Mouse (Mus musculus): ENCODE results near the gene Olfr638.
"Not testable (repeated sequence)": the region's sequence is repeated elsewhere in the genome, so short reads cannot be mapped to it uniquely, and the experiment has no call there.

Gene Olfr638

GRCm38 (mm10) chr7:103998446-103998845 lies at the start of gene Olfr638:
Gene Olfr638, plus strand, starts transcription at chr7:103998746.
- no peak for DNase-seq (ENCODE audit: low spot score)

- DNase-seq (ENCODE audit: low spot score), result not testable (repeated sequence)
Measured at GRCm38 (mm10) chr7:103966873-103967272, 31.7 kb upstream of the Olfr638 start.

- DNase-seq (ENCODE audit: low spot score), result no peak
Measured at GRCm38 (mm10) chr7:103970852-103971251, 27.7 kb upstream of the Olfr638 start, which contains the start of gene Olfr635. Gene Olfr635, plus strand, starts transcription at chr7:103971152.

- no peak for DNase-seq (ENCODE audit: low spot score)
Measured at GRCm38 (mm10) chr7:103971782-103972181, 26.8 kb upstream of the Olfr638 start.

GRCm38 (mm10) chr7:103999124-103999523 lies 578 bp downstream of the Olfr638 start:
- DNase-seq (ENCODE audit: low spot score), result no peak

GRCm38 (mm10) chr7:104017203-104017602 lies 18.7 kb downstream of the Olfr638 start, which contains the start of gene Olfr639:
Gene Olfr639, minus strand, starts transcription at chr7:104017303.
- DNase-seq (ENCODE audit: low spot score), result no peak

GRCm38 (mm10) chr7:104018953-104019352 lies 20.4 kb downstream of the Olfr638 start:
- no peak for DNase-seq (ENCODE audit: low spot score)

GRCm38 (mm10) chr7:104021651-104022050 lies 23.1 kb downstream of the Olfr638 start:
- no peak for DNase-seq (ENCODE audit: low spot score)

- no peak for DNase-seq (ENCODE audit: low spot score)
Measured at GRCm38 (mm10) chr7:104025473-104025872, 26.9 kb downstream of the Olfr638 start, which contains the start of gene Olfr640. Gene Olfr640, minus strand, starts transcription at chr7:104025573.

GRCm38 (mm10) chr7:104026978-104027377 lies 28.4 kb downstream of the Olfr638 start:
- no peak for DNase-seq (ENCODE audit: low spot score)

GRCm38 (mm10) chr7:104035145-104035544 lies 36.6 kb downstream of the Olfr638 start, which contains the start of gene Olfr641:
Gene Olfr641, plus strand, starts transcription at chr7:104035445.
- no peak for DNase-seq (ENCODE audit: low spot score)

- DNase-seq (ENCODE audit: low spot score), result no peak
Measured at GRCm38 (mm10) chr7:104050745-104051144, 52.2 kb downstream of the Olfr638 start.

GRCm38 (mm10) chr7:104052566-104052965 lies 54.0 kb downstream of the Olfr638 start, which contains the start of gene Olfr642:
Gene Olfr642, minus strand, starts transcription at chr7:104052666.
- no peak for DNase-seq (ENCODE audit: low spot score)

Measured in urinary bladder, postnatal 10 days (tissue).